ENCODE assay signal across 8 mouse cellular contexts in genomic region chr10:21668976-21669375, GRCm38 (mm10).
DNase-seq lines count a peak whose midpoint lies in the region; ATAC-seq lines count a peak whose summit lies in the region.

No protein-coding gene starts in this region.

- no peaks in the 10 kb centered on the region for H3K4me1 ChIP-seq in liver, embryonic 12.5 days
- peaks cover 22% of the 10 kb centered on the region for H3K4me1 ChIP-seq in heart, embryonic 16.5 days (ENCODE audit: control insufficient read depth, insufficient read depth, low read length)
- H3K4me1 ChIP-seq in limb, embryonic 10.5 days = no peaks in the 10 kb centered on the region
- H3K4me1 ChIP-seq in stomach, embryonic 15.5 days = no peaks in the 10 kb centered on the region

- H3K9ac ChIP-seq in liver, embryonic 12.5 days = no peak overlapping the region
- H3K9ac ChIP-seq in heart, embryonic 16.5 days (ENCODE audit: low read length) = no peak overlapping the region
- H3K9ac ChIP-seq in stomach, embryonic 15.5 days = no peak overlapping the region

- no peaks in the 10 kb centered on the region for H3K27me3 ChIP-seq in liver, embryonic 12.5 days (replicated peaks)
- H3K27me3 ChIP-seq in heart, embryonic 16.5 days (ENCODE audit: control insufficient read depth, insufficient read depth, low read length) = no peaks in the 10 kb centered on the region
- no peaks in the 10 kb centered on the region for H3K27me3 ChIP-seq in limb, embryonic 10.5 days (ENCODE audit: low read depth, poor library complexity, severe bottlenecking)
- H3K27me3 ChIP-seq in stomach, embryonic 15.5 days (replicated peaks) = no peaks in the 10 kb centered on the region

- no peak overlapping the region for H3K4me3 ChIP-seq in liver, embryonic 12.5 days
- H3K4me3 ChIP-seq in heart, embryonic 16.5 days (ENCODE audit: low read length) = peak overlapping the region; percentile 7; the same call in 1 of the 2 replicates
- no peak overlapping the region for H3K4me3 ChIP-seq in limb, embryonic 10.5 days
- H3K4me3 ChIP-seq in stomach, embryonic 15.5 days (replicated peaks) = no peak overlapping the region

- H3K4me2 ChIP-seq in liver, embryonic 12.5 days = no peak overlapping the region; the same call in 1 of the 2 replicates
- H3K4me2 ChIP-seq in heart, embryonic 16.5 days (ENCODE audit: low read depth, low read length) = peak overlapping the region; percentile 36
- peak overlapping the region; percentile 19; the same call in 1 of the 2 replicates for H3K4me2 ChIP-seq in stomach, embryonic 15.5 days

- H3K27ac ChIP-seq in liver, embryonic 12.5 days = no peak overlapping the region
- peak overlapping the region; percentile 79 for H3K27ac ChIP-seq in heart, embryonic 16.5 days (ENCODE audit: low read length)
- H3K27ac ChIP-seq in limb, embryonic 10.5 days = 0 out of 2 replicates have a peak overlapping the region, but pooled peaks have one; percentile 15
- H3K27ac ChIP-seq in stomach, embryonic 15.5 days = no peak overlapping the region

- H3K36me3 ChIP-seq in liver, embryonic 12.5 days = no peaks in the 10 kb centered on the region
- no peaks in the 10 kb centered on the region for H3K36me3 ChIP-seq in heart, embryonic 16.5 days (ENCODE audit: control insufficient read depth, insufficient read depth)
- no peaks in the 10 kb centered on the region for H3K36me3 ChIP-seq in limb, embryonic 10.5 days
- no peaks in the 10 kb centered on the region for H3K36me3 ChIP-seq in stomach, embryonic 15.5 days

- 21% methylated on average over 17 of the region's 17 CpGs for WGBS in liver, embryonic 12.5 days (ENCODE audit: insufficient replicate concordance)
- WGBS in heart, embryonic 16.5 days = 58% methylated on average over 17 of the region's 17 CpGs
- 63% methylated on average over 17 of the region's 17 CpGs for WGBS in limb, embryonic 10.5 days
- WGBS in stomach, embryonic 15.5 days = 35% methylated on average over 17 of the region's 17 CpGs

- DNase-seq in liver = peak; percentile 29
- peak; percentile 40 for DNase-seq in limb, embryonic 10.5 days (ENCODE audit: low spot score)
- DNase-seq in cerebellum, postnatal 36 days = no peak
- DNase-seq in layer of hippocampus, adult 8-10 months (ENCODE audit: low spot score in 2 of 2) = no peak
- DNase-seq in testis, postnatal 10 days (ENCODE audit: low spot score) = no peak

- H3K9me3 ChIP-seq in liver, embryonic 12.5 days (replicated peaks) = no peaks in the 10 kb centered on the region
- 0 out of 2 replicates have a peak, but pooled peaks cover 2% of the 10 kb centered on the region for H3K9me3 ChIP-seq in heart, embryonic 16.5 days (replicated peaks; ENCODE audit: control insufficient read depth, low read length)
- H3K9me3 ChIP-seq in limb, embryonic 10.5 days (replicated peaks) = no peaks in the 10 kb centered on the region
- no peaks in the 10 kb centered on the region for H3K9me3 ChIP-seq in stomach, embryonic 15.5 days

- no peak for ATAC-seq in liver, embryonic 12.5 days
- ATAC-seq in heart, embryonic 16.5 days (replicated peaks; ENCODE audit: extremely low read depth, insufficient read depth, low FRiP score) = 0 out of 2 replicates have a peak, but pooled peaks have one; percentile 34
- no peak for ATAC-seq in stomach, embryonic 15.5 days (ENCODE audit: insufficient read depth, low FRiP score, low read depth)

Comparison
In these comparisons a context has a peak if more than half of its experiments do, and no peak if none do; other contexts are left out.
1. DNase-seq: peak in liver (single experiment) and limb, embryonic 10.5 days (single experiment); none in cerebellum, postnatal 36 days (0 of 2), layer of hippocampus, adult 8-10 months (0 of 2) and testis, postnatal 10 days (single experiment).
2. H3K27ac ChIP-seq: peak in heart, embryonic 16.5 days (single experiment) and limb, embryonic 10.5 days (single experiment); none in liver, embryonic 12.5 days (single experiment) and stomach, embryonic 15.5 days (single experiment).